Mouse (Mus musculus): ENCODE results near the gene Mtif3. TPM values are rescaled to one million over a fixed set of nuclear protein-coding genes. Genes with fewer than 3 reads are reported as not detected.

Gene Mtif3
- polyA plus RNA-seq, 1 experiment from 2014 or later: 11.6 TPM

DNA sequence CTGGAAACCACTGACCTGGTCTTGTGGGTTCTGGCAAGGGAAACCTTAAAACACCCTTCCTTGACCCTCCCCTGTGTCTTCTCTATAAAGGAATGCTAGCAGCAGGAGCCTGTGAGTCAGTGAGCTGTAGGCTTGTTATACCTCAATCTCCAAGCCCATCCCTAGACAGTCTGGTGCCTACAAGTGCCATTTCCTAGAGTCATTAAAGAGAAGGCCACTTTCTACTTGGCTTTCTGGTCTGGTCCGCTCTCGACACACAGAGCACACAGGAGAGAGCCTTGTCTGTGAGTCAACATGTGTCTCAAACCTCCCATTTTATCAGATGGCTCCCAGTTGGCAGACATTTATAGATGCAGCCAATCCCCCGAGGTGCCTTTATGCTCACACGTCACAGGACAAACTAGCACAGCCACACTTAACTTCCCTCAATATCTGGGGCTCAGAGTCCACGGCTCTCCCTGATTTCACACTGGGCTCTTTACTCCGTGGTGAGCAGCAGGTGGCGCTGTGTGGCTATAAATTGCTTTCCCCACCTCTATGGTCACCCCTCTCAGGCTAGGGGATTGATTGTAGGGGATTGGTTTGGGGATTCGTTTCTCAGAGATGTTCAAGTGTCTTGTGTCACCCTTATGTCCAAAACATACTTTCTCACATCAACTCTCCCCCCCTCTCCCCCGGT is 49.4 kb downstream of the Mtif3 start:
- no peak; the same call in 1 of the 2 replicates for ATAC-seq (ENCODE audit: insufficient read depth)
- H3K9me3 ChIP-seq (replicated peaks): no peaks in the 10 kb centered on the region
- H3K4me2 ChIP-seq: no peak overlapping the region
- H3K9ac ChIP-seq: no peak overlapping the region
- H3K36me3 ChIP-seq (replicated peaks): no peaks in the 10 kb centered on the region
- 0 out of 2 replicates have a peak, but pooled peaks cover 3% of the 10 kb centered on the region for H3K27me3 ChIP-seq
- 20% methylated on average over 9 of the region's 9 CpGs for WGBS (ENCODE audit: insufficient replicate concordance)
- H3K4me3 ChIP-seq (replicated peaks): no peak overlapping the region
- H3K4me1 ChIP-seq (replicated peaks): 0 out of 2 replicates have a peak, but pooled peaks cover 12% of the 10 kb centered on the region
- H3K27ac ChIP-seq (replicated peaks): no peak overlapping the region

DNA sequence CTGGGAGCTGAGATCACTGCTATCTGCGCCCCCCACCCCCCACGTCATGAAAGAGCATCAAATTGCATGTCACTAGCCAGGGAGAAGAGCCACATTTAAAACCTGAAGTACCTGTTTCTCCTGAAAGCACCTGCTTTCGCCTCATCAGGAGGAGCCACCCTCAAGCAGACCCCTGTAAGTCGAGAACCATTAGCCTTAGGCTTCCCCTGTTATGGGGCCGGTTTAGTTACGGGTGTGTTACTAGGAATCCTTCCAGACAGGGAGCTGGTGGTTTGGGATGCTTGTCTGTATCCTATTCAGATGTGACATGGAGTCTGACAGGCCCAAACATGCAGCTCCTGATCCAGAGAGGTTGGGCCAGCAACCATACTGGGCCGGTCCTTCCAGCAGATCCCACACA is 50.2 kb downstream of the Mtif3 start:
- Histone ChIP-seq H3K27ac (replicated peaks) (no peak overlapping the region), H3K27me3 (no peaks in the 10 kb centered on the region), H3K36me3 (replicated peaks) (no peaks in the 10 kb centered on the region), H3K9me3 (replicated peaks) (no peaks in the 10 kb centered on the region), H3K4me3 (replicated peaks) (no peak overlapping the region), H3K4me2 (no peak overlapping the region), H3K4me1 (replicated peaks) (peaks cover 15% of the 10 kb centered on the region; the same call in 1 of the 2 replicates), H3K9ac (no peak overlapping the region)
- ATAC-seq (ENCODE audit: insufficient read depth): no peak
- 67% methylated on average over 7 of the region's 7 CpGs for WGBS (ENCODE audit: insufficient replicate concordance)

DNA sequence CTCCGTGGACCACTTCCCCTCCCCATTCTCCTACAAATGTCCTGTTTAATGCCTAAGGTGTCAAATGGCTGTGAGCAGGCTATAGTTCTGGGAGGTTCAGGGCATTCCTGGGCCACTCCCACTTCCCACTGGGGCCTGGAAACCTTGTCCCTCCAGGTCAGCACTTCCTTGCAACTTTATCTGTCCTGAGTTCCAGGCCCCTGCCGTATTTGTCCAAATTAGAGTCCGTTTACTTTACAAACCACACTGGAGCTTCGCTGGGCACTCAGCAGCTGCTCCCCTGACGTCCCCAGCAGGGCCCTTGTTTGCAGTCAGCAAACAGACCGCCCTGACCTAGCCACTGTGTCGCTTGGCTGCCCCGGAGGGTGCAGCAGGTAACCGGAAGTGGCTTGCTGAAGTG is 51.4 kb downstream of the Mtif3 start:
- H3K4me2 ChIP-seq: no peak overlapping the region
- H3K27me3 ChIP-seq: no peaks in the 10 kb centered on the region
- WGBS (ENCODE audit: insufficient replicate concordance): 7% methylated on average over 9 of the region's 9 CpGs
- H3K36me3 ChIP-seq (replicated peaks): no peaks in the 10 kb centered on the region
- peaks cover 15% of the 10 kb centered on the region; the same call in 1 of the 2 replicates for H3K4me1 ChIP-seq (replicated peaks)
- no peaks in the 10 kb centered on the region for H3K9me3 ChIP-seq (replicated peaks)
- peak overlapping the region; percentile 48; the same call in 1 of the 2 replicates for H3K27ac ChIP-seq (replicated peaks)
- H3K4me3 ChIP-seq (replicated peaks): no peak overlapping the region
- peak; percentile 70 for ATAC-seq (ENCODE audit: insufficient read depth)
- H3K9ac ChIP-seq: no peak overlapping the region

DNA sequence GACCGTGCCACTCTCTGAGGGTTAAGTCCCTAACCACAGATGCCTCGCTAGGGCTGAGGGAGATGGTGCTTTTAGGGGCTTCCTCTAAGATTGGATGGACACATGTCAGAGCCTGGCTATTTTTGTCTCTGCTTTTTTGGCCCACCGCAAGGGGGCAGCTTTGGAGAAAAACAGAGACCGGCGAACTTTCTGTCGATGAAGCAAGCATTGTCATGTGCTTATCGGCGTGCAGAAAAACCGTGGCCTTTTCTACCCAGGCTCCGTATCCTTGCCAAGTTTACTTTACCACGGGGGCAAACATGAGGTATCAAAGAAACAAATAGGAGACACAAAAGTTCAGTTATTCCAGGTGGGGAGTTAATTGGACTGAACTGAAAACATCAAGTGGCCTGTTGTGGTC is 55.0 kb downstream of the Mtif3 start:
- Histone ChIP-seq H3K9me3 (replicated peaks) (no peaks in the 10 kb centered on the region), H3K4me3 (replicated peaks) (no peak overlapping the region), H3K27me3 (no peaks in the 10 kb centered on the region), H3K36me3 (replicated peaks) (no peaks in the 10 kb centered on the region), H3K4me2 (no peak overlapping the region), H3K27ac (replicated peaks) (no peak overlapping the region), H3K4me1 (replicated peaks) (peaks cover 14% of the 10 kb centered on the region; the same call in 1 of the 2 replicates), H3K9ac (no peak overlapping the region)
- ATAC-seq (ENCODE audit: insufficient read depth): no peak
- 34% methylated on average over 11 of the region's 11 CpGs for WGBS (ENCODE audit: insufficient replicate concordance)

DNA sequence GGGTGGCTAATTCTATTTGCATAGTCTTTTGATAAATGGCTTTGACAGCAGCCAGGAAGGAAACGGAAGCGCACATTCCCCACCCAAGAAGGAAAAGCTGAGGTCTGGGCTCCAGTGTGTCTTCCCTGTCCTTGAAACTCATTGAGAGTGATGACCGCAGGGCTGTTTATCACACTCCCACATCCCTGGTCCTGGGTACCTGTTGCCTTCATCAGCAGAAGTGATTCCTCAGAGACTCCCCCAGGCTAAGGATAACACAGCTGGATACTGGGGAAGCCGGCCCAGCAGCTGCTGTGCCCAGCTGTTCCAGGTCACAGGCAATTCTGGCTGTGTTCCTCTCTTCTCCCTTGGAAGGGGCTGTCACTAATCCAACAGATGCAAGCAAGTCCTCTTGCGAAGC is 56.1 kb downstream of the Mtif3 start:
- Histone ChIP-seq H3K9ac (no peak overlapping the region), H3K4me3 (replicated peaks) (no peak overlapping the region), H3K27ac (replicated peaks) (no peak overlapping the region), H3K27me3 (no peaks in the 10 kb centered on the region), H3K4me2 (no peak overlapping the region), H3K9me3 (replicated peaks) (no peaks in the 10 kb centered on the region), H3K4me1 (replicated peaks) (peaks cover 11% of the 10 kb centered on the region; the same call in 1 of the 2 replicates), H3K36me3 (replicated peaks) (no peaks in the 10 kb centered on the region)
- WGBS (ENCODE audit: insufficient replicate concordance): 41% methylated on average over 5 of the region's 5 CpGs
- ATAC-seq (ENCODE audit: insufficient read depth): no peak

DNA sequence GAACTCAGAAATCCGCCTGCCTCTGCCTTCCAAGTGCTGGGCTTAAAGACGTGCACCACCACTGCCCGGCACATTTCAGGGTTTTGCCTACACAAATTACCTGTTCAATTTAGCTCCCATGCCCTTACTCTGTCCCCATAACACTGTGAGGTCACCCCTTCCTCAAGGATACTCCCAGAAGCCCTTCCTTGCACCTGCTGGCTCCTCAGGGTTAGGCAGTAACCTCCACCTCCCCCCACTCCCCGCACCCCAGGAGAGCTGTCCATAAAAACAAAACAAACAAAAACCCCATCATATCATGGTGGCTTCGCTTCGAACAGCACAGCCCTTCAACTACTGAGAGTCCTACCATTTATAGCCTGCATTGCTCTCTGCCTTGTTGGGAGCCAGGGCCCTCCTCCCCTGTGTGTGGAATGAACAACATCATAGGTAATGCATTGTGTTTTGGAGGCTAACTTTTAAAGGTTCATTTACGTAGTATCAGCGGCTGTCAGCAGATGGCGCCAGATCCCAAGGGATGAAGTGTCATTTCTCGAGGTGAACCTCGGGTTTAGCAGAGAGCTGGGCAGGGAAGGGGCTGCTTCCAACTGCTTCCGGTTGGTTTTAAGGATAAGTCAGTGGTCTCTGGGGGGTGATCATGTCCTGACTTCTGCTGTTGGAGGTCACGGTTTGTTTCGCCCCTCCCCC is 58.0 kb downstream of the Mtif3 start:
- 0 out of 2 replicates have a peak overlapping the region, but pooled peaks have one; percentile 2 for H3K9ac ChIP-seq
- no peaks in the 10 kb centered on the region; the same call in 1 of the 2 replicates for H3K27me3 ChIP-seq
- ATAC-seq (ENCODE audit: insufficient read depth): no peak
- H3K9me3 ChIP-seq (replicated peaks): no peaks in the 10 kb centered on the region
- no peak overlapping the region for H3K4me3 ChIP-seq (replicated peaks)
- no peaks in the 10 kb centered on the region for H3K36me3 ChIP-seq (replicated peaks)
- peaks cover 8% of the 10 kb centered on the region; the same call in 1 of the 2 replicates for H3K4me1 ChIP-seq (replicated peaks)
- no peak overlapping the region for H3K27ac ChIP-seq (replicated peaks)
- peak overlapping the region; percentile 28; the same call in 1 of the 2 replicates for H3K4me2 ChIP-seq
- 22% methylated on average over 14 of the region's 14 CpGs for WGBS (ENCODE audit: insufficient replicate concordance)

DNA sequence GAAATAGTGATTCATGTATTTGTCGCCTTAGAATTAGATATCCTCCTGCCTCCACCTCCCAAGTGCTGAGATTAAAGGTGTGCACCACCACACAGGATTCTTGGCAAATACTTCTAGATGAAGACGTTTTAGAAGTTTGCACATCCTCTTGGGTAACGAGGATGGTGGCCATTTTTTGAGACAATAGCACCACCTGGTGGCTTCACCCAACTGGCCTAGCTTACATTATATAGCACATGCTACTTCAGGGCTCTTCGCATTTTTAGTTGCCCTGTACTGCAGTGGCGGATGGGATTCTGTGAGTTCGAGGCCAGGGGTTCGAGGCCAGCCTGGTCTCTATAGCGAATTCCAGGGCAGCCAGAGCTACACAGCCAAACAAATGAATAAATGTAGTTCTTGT is 59.2 kb downstream of the Mtif3 start:
- Histone ChIP-seq H3K9me3 (replicated peaks) (no peaks in the 10 kb centered on the region), H3K27me3 (no peaks in the 10 kb centered on the region; the same call in 1 of the 2 replicates), H3K4me3 (replicated peaks) (no peak overlapping the region), H3K27ac (replicated peaks) (no peak overlapping the region), H3K9ac (no peak overlapping the region), H3K4me2 (no peak overlapping the region), H3K4me1 (replicated peaks) (peaks cover 8% of the 10 kb centered on the region; the same call in 1 of the 2 replicates), H3K36me3 (replicated peaks) (no peaks in the 10 kb centered on the region)
- 20% methylated on average over 8 of the region's 8 CpGs for WGBS (ENCODE audit: insufficient replicate concordance)
- 0 out of 2 replicates have a peak, but pooled peaks have one; percentile 44 for ATAC-seq (ENCODE audit: insufficient read depth)

Other genes starting within 250 kb of the Mtif3 start
- 7.5 and 7.6 TPM in 2 replicates for gene Usp12, start 168.8 kb downstream of the Mtif3 start, polyA plus RNA-seq (2015; fragmentation: Nextera tagmentation; extraction: Ambion mirVana)
- 224 and 276 TPM in 2 replicates for gene Rpl21, start 130.9 kb downstream of the Mtif3 start, polyA plus RNA-seq (2015; fragmentation: Nextera tagmentation; extraction: Ambion mirVana)
- 1.8 and 2.1 TPM in 2 replicates for gene Rasl11a, start 118.7 kb downstream of the Mtif3 start, polyA plus RNA-seq (2015; fragmentation: Nextera tagmentation; extraction: Ambion mirVana)
- gene Gtf3a, start 15.1 kb downstream of the Mtif3 start, polyA plus RNA-seq (2015; fragmentation: Nextera tagmentation; extraction: Ambion mirVana): 44.6 and 47.4 TPM in 2 replicates
- 4.7 and 4.9 TPM in 2 replicates for gene Lnx2, start 112.8 kb upstream of the Mtif3 start, polyA plus RNA-seq (2015; fragmentation: Nextera tagmentation; extraction: Ambion mirVana)
- 62.4 and 68.0 TPM in 2 replicates for gene Polr1d, start 113.2 kb upstream of the Mtif3 start, polyA plus RNA-seq (2015; fragmentation: Nextera tagmentation; extraction: Ambion mirVana)
- gene Gsx1, start 224.9 kb upstream of the Mtif3 start, polyA plus RNA-seq (2015; fragmentation: Nextera tagmentation; extraction: Ambion mirVana): not detected in 2 replicates